Mouse (Mus musculus) heart, postnatal 0 days (tissue): ENCODE measurements at regions not wholly inside any gene's neighbourhood (a gene's known extent, or its start where the extent isn't known, plus 50 kb on each side); places are given as distances from the start of the nearest gene placed in this dataset.

Source experiments
- CTCF ChIP-seq: IDR thresholded peaks from 2 replicates; pipeline ENCODE4 v1.5.1; 2016; ENCODE audit warnings: antibody characterized with exemption, control low read depth, low read depth
- EP300 ChIP-seq: IDR thresholded peaks from 2 replicates; pipeline ENCODE4 v1.6.1; 2016; ENCODE audit warnings: antibody characterized with exemption, low read depth

DNA sequence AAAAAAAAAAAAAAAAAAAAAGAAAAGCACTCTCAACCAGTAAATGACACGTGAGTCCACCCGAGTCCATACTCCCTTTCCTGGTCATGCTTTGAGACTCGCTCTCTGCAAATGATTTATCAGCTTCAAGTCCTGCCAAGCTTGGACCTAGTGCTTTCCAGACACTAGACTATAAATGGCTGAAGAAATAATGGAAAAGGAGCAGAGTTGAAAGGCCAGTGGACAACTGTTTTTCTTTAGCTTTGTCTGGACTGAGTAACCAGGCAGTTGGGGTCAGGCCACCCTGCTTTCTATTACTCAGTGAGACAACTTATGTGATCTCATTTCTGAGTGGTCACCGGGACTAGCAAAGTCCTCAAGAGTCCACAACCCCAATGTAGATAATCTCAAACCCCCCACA is 112.9 kb downstream of the Kcns3 start:
- no peak for TF ChIP-seq CTCF
- no peak for TF ChIP-seq EP300
